Mouse (Mus musculus) MEL (cell line): ENCODE measurements around the gene Pim1. TPM values are rescaled to one million over a fixed set of nuclear protein-coding genes. Genes with fewer than 3 reads are reported as not detected.

ENCODE experiments used
- DNase-seq: peaks from one replicate; pipeline ENCODE4 v3.0.0; 2011; ENCODE audit warnings: low read depth, low spot score
- H3K27ac ChIP-seq: 2 replicates; pipeline ENCODE4 v1.5.1; 2012; ENCODE audit warnings: low read depth, mild to moderate bottlenecking, control low read depth, low read length, moderate library complexity; ENCODE audit not compliant: control insufficient read depth
- H3K27me3 ChIP-seq, 2 experiments: fragments of 150-350 bp in 1 of 2; sonication (generic) in 1 of 2; 2 replicates each; pipeline ENCODE4 v1.6.1; 2012; ENCODE audit warnings: low read length in 2 of 2, mild to moderate bottlenecking in 2 of 2, improper control_type of control experiment in 1 of 2, moderate library complexity in 1 of 2; ENCODE audit not compliant: insufficient read depth in 2 of 2, control insufficient read depth in 1 of 2
- H3K36me3 ChIP-seq, 2 experiments: 2 replicates each; pipeline ENCODE4 v1.6.1; 2012 to 2014; ENCODE audit warnings: low read length in 2 of 2, improper control_type of control experiment in 1 of 2, inconsistent platforms in 1 of 2, mild to moderate bottlenecking in 1 of 2; ENCODE audit not compliant: insufficient read depth in 2 of 2, control insufficient read depth in 1 of 2
- H3K4me1 ChIP-seq, 2 experiments: fragments of 150-350 bp in 1 of 2; sonication (generic) in 1 of 2; 2 replicates each; pipeline ENCODE4 v1.6.1; 2012; ENCODE audit warnings: low read length in 2 of 2, improper control_type of control experiment in 1 of 2, mild to moderate bottlenecking in 1 of 2; ENCODE audit not compliant: insufficient read depth in 2 of 2, control insufficient read depth in 1 of 2
- H3K4me3 ChIP-seq, 2 experiments: fragments of 150-350 bp in 1 of 2; sonication (generic) in 1 of 2; 2 replicates each; pipeline ENCODE4 v1.5.1; 2012; ENCODE audit warnings: low read depth in 2 of 2, low read length in 2 of 2, mild to moderate bottlenecking in 2 of 2, moderate library complexity in 2 of 2, control low read depth in 1 of 2, improper control_type of control experiment in 1 of 2; ENCODE audit not compliant: control insufficient read depth in 1 of 2, insufficient read depth in 1 of 2
- H3K79me2 ChIP-seq: 2 replicates; pipeline ENCODE4 v1.6.1; 2012; ENCODE audit warnings: mild to moderate bottlenecking, low read length, moderate library complexity; ENCODE audit not compliant: control insufficient read depth, poor library complexity, insufficient read depth
- H3K9ac ChIP-seq: 2 replicates; pipeline ENCODE4 v1.6.1; 2012; ENCODE audit warnings: low read depth, mild to moderate bottlenecking, control low read depth, low read length, moderate library complexity; ENCODE audit not compliant: control insufficient read depth, poor library complexity, severe bottlenecking
- H3K9me3 ChIP-seq: fragments of 150-350 bp; sonication (generic); replicated peaks from 2 replicates; pipeline ENCODE4 v1.6.1; 2012; ENCODE audit warnings: mild to moderate bottlenecking, low read length, improper control_type of control experiment, moderate library complexity; ENCODE audit not compliant: insufficient read depth
- ETS1 ChIP-seq: IDR thresholded peaks from 2 replicates; pipeline ENCODE4 v1.6.1; 2012; ENCODE audit warnings: low read depth, mild to moderate bottlenecking, inconsistent platforms, low read length, improper control_type of control experiment, moderate library complexity
- GATA1 ChIP-seq: IDR thresholded peaks from 2 replicates; pipeline ENCODE4 v1.6.1; 2011; ENCODE audit warnings: low read depth, low read length, improper control_type of control experiment
- HCFC1 ChIP-seq: IDR thresholded peaks from 2 replicates; pipeline ENCODE4 v1.6.1; 2012; ENCODE audit warnings: low read depth, mild to moderate bottlenecking, inconsistent platforms, low read length, improper control_type of control experiment, moderate library complexity
- JUND ChIP-seq: IDR thresholded peaks from 2 replicates; pipeline ENCODE4 v1.6.1; 2011; ENCODE audit warnings: low read depth, mild to moderate bottlenecking, improper control_type of control experiment, low read length
- KAT2A ChIP-seq: conservative IDR thresholded peaks from 2 replicates; pipeline ENCODE4 v1.6.1; 2012; ENCODE audit warnings: low read depth, low read length, improper control_type of control experiment, inconsistent platforms
- MAFK ChIP-seq: IDR thresholded peaks from 2 replicates; pipeline ENCODE4 v1.6.1; 2011; ENCODE audit warnings: low read depth, mild to moderate bottlenecking, low read length, improper control_type of control experiment, borderline replicate concordance
- MAX ChIP-seq: IDR thresholded peaks from 2 replicates; pipeline ENCODE4 v1.6.1; 2011; ENCODE audit warnings: low read length, improper control_type of control experiment
- MAZ ChIP-seq: IDR thresholded peaks from 2 replicates; pipeline ENCODE4 v1.6.1; 2012; ENCODE audit warnings: low read depth, mild to moderate bottlenecking, inconsistent platforms, low read length, improper control_type of control experiment
- MEF2A ChIP-seq: IDR thresholded peaks from 2 replicates; pipeline ENCODE4 v1.6.1; 2014; ENCODE audit warnings: low read depth, mild to moderate bottlenecking, inconsistent platforms, low read length, improper control_type of control experiment; ENCODE audit not compliant: poor library complexity, insufficient replicate concordance, severe bottlenecking; ENCODE audit errors: extremely low read depth
- MXI1 ChIP-seq: IDR thresholded peaks from 2 replicates; pipeline ENCODE4 v1.6.1; 2011; ENCODE audit warnings: mild to moderate bottlenecking, low read depth, low read length, improper control_type of control experiment
- MYB ChIP-seq: IDR thresholded peaks from 2 replicates; pipeline ENCODE4 v1.6.1; 2011; ENCODE audit warnings: mild to moderate bottlenecking, low read depth, low read length, improper control_type of control experiment
- MYC ChIP-seq: IDR thresholded peaks from 2 replicates; pipeline ENCODE4 v1.6.1; 2011; ENCODE audit warnings: low read depth, mild to moderate bottlenecking, low read length, improper control_type of control experiment, moderate library complexity
- NELFE ChIP-seq: IDR thresholded peaks from 2 replicates; pipeline ENCODE4 v1.6.1; 2011; ENCODE audit warnings: low read depth, low read length, improper control_type of control experiment
- POLR2A ChIP-seq, 2 experiments: IDR thresholded peaks; 2 replicates each; pipeline ENCODE4 v1.6.1; 2011 to 2012; ENCODE audit warnings: low read length in 2 of 2, mild to moderate bottlenecking in 2 of 2, control low read depth in 1 of 2, improper control_type of control experiment in 1 of 2, low read depth in 1 of 2, moderate library complexity in 1 of 2; ENCODE audit not compliant: control insufficient read depth in 1 of 2, insufficient read depth in 1 of 2, poor library complexity in 1 of 2
- POLR2AphosphoS5 ChIP-seq: IDR thresholded peaks from 2 replicates; pipeline ENCODE4 v1.6.1; 2012; ENCODE audit warnings: low read depth, borderline replicate concordance, mild to moderate bottlenecking, inconsistent platforms, low read length, moderate library complexity, mixed read lengths
- RCOR1 ChIP-seq: IDR thresholded peaks from 2 replicates; pipeline ENCODE4 v1.6.1; 2012; ENCODE audit warnings: low read depth, mild to moderate bottlenecking, inconsistent platforms, low read length, improper control_type of control experiment
- SIN3A ChIP-seq: IDR thresholded peaks from 2 replicates; pipeline ENCODE4 v1.6.1; 2012; ENCODE audit warnings: low read length, improper control_type of control experiment, inconsistent platforms
- TBP ChIP-seq: IDR thresholded peaks from 2 replicates; pipeline ENCODE4 v1.8.0; 2011; ENCODE audit warnings: low read depth, low read length, improper control_type of control experiment
- TCF12 ChIP-seq: IDR thresholded peaks from 2 replicates; pipeline ENCODE4 v1.6.1; 2014; ENCODE audit warnings: low read depth, mild to moderate bottlenecking, inconsistent platforms, low read length, improper control_type of control experiment, moderate library complexity
- ZC3H11A ChIP-seq: IDR thresholded peaks from 2 replicates; pipeline ENCODE4 v1.6.1; 2012; ENCODE audit warnings: low read depth, mild to moderate bottlenecking, inconsistent platforms, low read length, improper control_type of control experiment
- ZMIZ1 ChIP-seq: IDR thresholded peaks from 2 replicates; pipeline ENCODE4 v1.6.1; 2012; ENCODE audit warnings: low read depth, mild to moderate bottlenecking, inconsistent platforms, low read length, improper control_type of control experiment, moderate library complexity
- polyA plus RNA-seq, 2 experiments: library from polyadenylated mRNA; stranded (reverse) in 1 of 2; unstranded in 1 of 2; fragments of >175 nt in 1 of 2; fragments of >200 nt in 1 of 2; gene quantifications; 2 replicates each; pipeline versions ENCODE4 v1.2.1 to v1.2.4; 2012; ENCODE audit warnings: low replicate concordance in 2 of 2, low read depth in 1 of 2; ENCODE audit not compliant: insufficient read length in 2 of 2, insufficient read depth in 1 of 2, missing spikeins in 1 of 2
- total RNA-seq: library from RNA; depleted of rRNA; stranded (reverse); fragments of 300-350 nt; gene quantifications from 2 replicates; pipeline ENCODE4 v1.2.3, GENCODE M21; 2012

Pim1 gene
- total and polyA plus RNA-seq, 3 experiments: 30.6 to 52.1 TPM; not detected in 1

DNA sequence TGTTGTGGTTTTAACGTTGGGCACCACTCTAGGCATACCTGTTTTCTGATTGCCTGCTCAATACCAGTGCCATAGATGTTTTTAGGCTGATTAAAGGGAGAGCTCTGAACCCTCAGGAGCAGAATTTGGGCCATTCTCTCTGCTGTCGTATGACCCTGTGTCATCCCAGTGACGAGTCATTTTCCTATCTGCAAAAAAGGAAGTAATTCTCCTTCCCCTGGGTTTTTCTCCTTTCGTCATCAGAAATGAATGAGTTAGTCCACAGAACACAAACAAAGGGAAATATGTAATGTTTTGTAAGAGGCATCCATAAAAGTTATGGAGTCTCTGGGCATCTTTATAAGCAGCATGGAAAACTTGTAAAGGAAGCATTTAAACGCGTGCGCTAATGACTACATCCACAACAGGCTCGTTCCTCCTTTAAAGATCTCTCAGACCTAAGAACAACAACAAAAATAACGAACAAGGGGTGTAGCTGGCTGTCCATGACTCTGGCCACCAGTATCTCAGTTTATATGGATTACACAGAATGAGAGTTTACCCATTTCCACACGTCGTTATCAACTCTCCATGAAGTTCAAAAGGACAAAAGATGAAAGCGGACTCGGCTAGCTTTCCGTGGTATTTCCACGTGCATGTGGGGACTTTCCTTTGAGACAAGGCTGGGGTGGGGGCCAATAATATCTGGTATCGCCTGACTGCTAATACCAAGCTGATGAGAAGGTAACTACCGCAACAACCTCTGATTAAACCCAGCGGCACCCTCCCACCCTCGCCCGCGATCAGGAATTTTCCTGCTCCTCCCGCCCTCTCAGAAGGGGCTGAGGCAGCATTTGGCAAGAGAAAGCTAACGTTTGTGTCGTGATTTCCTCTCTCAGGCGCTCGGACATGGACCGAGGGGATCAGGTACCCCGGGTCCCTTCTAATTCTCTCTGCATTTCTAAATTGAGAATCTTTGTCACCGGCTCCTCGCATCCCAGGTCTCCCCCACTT is 1.3 kb upstream of the Pim1 start:
- Histone ChIP-seq H3K36me3 (peaks cover 0 to 21% of the 10 kb centered on the region in 2 experiments; a peak in 2 of 4 replicates), H3K4me1 (peaks cover 0 to 15% of the 10 kb centered on the region in 2 experiments; a peak in 1 of 4 replicates), H3K27me3 (no peaks in the 10 kb centered on the region), H3K9me3 (no peaks in the 10 kb centered on the region), H3K79me2 (peaks cover 29% of the 10 kb centered on the region), H3K4me3 (peak overlapping the region; percentile 55 to 64), H3K9ac (peak overlapping the region; percentile 69), H3K27ac (peak overlapping the region; percentile 53)
- peak; percentile 85 for DNase-seq
- no peak for TF ChIP-seq TCF12
- TF ChIP-seq HCFC1: no peak
- no peak for TF ChIP-seq KAT2A
- no peak for TF ChIP-seq POLR2AphosphoS5
- TF ChIP-seq MYB: no peak
- TF ChIP-seq MAFK: no peak
- TF ChIP-seq ETS1: peak; percentile 87
- TF ChIP-seq MYC: peak; percentile 62; the same call in 1 of the 2 replicates
- no peak for TF ChIP-seq POLR2A (IDR thresholded peaks at IDR 0.05; ENCODE audit: control insufficient read depth in 1 of 2, insufficient read depth in 1 of 2, low read depth in 1 of 2, low read length in 2 of 2, poor library complexity in 1 of 2)
- TF ChIP-seq GATA1: 0 out of 2 replicates have a peak, but pooled peaks have one; percentile 23
- TF ChIP-seq SIN3A: peak; percentile 90
- TF ChIP-seq ZC3H11A: no peak
- TF ChIP-seq MAX: peak; percentile 4; the same call in 1 of the 2 replicates
- TF ChIP-seq ZMIZ1: no peak
- TF ChIP-seq JUND: no peak
- 0 out of 2 replicates have a peak, but pooled peaks have one; percentile 23 for TF ChIP-seq TBP
- TF ChIP-seq MAZ: 0 out of 2 replicates have a peak, but pooled peaks have one; percentile 30
- TF ChIP-seq RCOR1: no peak
- peak; percentile 74 for TF ChIP-seq MXI1
- TF ChIP-seq NELFE: 0 out of 2 replicates have a peak, but pooled peaks have one; percentile 9
- no peak for TF ChIP-seq MEF2A
